Mouse (Mus musculus) thymus, postnatal 36 days (tissue): ENCODE data around the gene Hoxa4.
A peak's percentile ranks its signal among the peaks of the same experiment; 100 is the strongest.

Source experiments
- DNase-seq, 2 experiments: peaks; one replicate each; pipeline ENCODE4 v3.0.0; 2022; ENCODE audit warnings: mixed read lengths in 2 of 2

Gene Hoxa4

GRCm38 (mm10) chr6:52164051-52164625 is 27.4 kb downstream of the Hoxa4 start:
- no peak for DNase-seq

- no peak for DNase-seq
Observed at GRCm38 (mm10) chr6:52163366-52164031, 28.1 kb downstream of the Hoxa4 start.

GRCm38 (mm10) chr6:52162611-52163365 is 28.8 kb downstream of the Hoxa4 start:
- no peak for DNase-seq

GRCm38 (mm10) chr6:52162093-52162380 is 29.5 kb downstream of the Hoxa4 start:
- DNase-seq, result no peak

GRCm38 (mm10) chr6:52161336-52162092 is 30.0 kb downstream of the Hoxa4 start:
- DNase-seq, result no peak

GRCm38 (mm10) chr6:52160511-52161335 is 30.8 kb downstream of the Hoxa4 start:
- DNase-seq, result no peak

- DNase-seq, result no peak
Observed at GRCm38 (mm10) chr6:52159979-52160378, 31.6 kb downstream of the Hoxa4 start.

GRCm38 (mm10) chr6:52159164-52159761 is 32.3 kb downstream of the Hoxa4 start:
- no peak for DNase-seq

GRCm38 (mm10) chr6:52158276-52159051 is 33.1 kb downstream of the Hoxa4 start, which contains the start of gene Hoxa1:
Gene Hoxa1 (minus strand): TSS chr6:52158317.
- DNase-seq, result peak; percentile 56 to 73

GRCm38 (mm10) chr6:52157466-52158275 is 33.9 kb downstream of the Hoxa4 start:
- DNase-seq, result no peak

GRCm38 (mm10) chr6:52156551-52157200 is 34.9 kb downstream of the Hoxa4 start:
- no peak for DNase-seq

- DNase-seq, result no peak
Observed at GRCm38 (mm10) chr6:52155471-52155870, 36.1 kb downstream of the Hoxa4 start.

GRCm38 (mm10) chr6:52154044-52154443 is 37.5 kb downstream of the Hoxa4 start:
- DNase-seq, result no peak

- no peak for DNase-seq
Observed at GRCm38 (mm10) chr6:52153270-52153669, 38.3 kb downstream of the Hoxa4 start.

GRCm38 (mm10) chr6:52152226-52153193 is 39.0 kb downstream of the Hoxa4 start:
- no peak for DNase-seq

- DNase-seq, result no peak
Observed at GRCm38 (mm10) chr6:52151571-52151970, 40.0 kb downstream of the Hoxa4 start.

- no peak for DNase-seq
Observed at GRCm38 (mm10) chr6:52150401-52150966, 41.1 kb downstream of the Hoxa4 start.
